Mouse (Mus musculus): ENCODE results near the gene Otol1.

DNA sequence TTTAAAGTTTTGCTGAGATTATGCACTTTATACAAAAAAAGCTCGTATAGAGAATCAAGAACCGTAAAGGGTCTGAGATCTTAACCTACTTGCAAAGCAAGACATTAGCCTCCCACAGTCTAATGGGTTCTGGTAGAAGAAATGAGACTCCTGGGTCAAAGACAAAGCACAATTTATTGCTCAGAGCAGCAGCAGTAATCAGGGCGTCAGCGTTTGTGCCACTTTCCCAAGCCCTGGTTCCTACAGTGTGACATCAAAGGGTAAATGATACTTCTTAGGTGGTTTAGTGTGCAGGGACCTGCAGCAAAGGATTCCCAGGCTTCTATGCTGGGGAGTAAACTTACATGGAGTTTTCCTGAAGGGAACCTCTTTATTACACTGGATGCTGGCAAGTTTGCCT lies 13.6 kb upstream of the Otol1 start:
- TF ChIP-seq POLR2A (IDR thresholded peaks at IDR 0.05; ENCODE audit: borderline replicate concordance, insufficient read depth, low read length) (no peak), CTCF (IDR thresholded peaks at IDR 0.05; ENCODE audit: borderline replicate concordance, insufficient read depth, low read depth, low read length) (no peak)
